Mouse (Mus musculus) G1E (cell line): ENCODE data around the gene Olfr686. TPM values are rescaled to one million over a fixed set of nuclear protein-coding genes. Genes with fewer than 3 reads are reported as not detected.

Experiments
- ATAC-seq: 2 replicates; pipeline ENCODE4 v1.8.0; 2016; ENCODE audit warnings: mild to moderate bottlenecking; ENCODE audit not compliant: insufficient number of reproducible peaks, poor library complexity, low FRiP score, severe bottlenecking; ENCODE audit errors: extremely low read depth
- DNase-seq: peaks from one replicate; pipeline ENCODE4 v3.0.0; 2012; ENCODE audit warnings: low spot score
- H3K27me3 ChIP-seq: 2 replicates; pipeline ENCODE4 v1.6.1; 2012; ENCODE audit warnings: mild to moderate bottlenecking, low read length, inconsistent platforms; ENCODE audit not compliant: insufficient read depth
- H3K36me3 ChIP-seq: replicated peaks from 2 replicates; pipeline ENCODE3; 2012; ENCODE audit warnings: mild to moderate bottlenecking, inconsistent platforms
- H3K4me1 ChIP-seq: 2 replicates; pipeline ENCODE4 v1.6.1; 2012; ENCODE audit warnings: low read depth, low read length, inconsistent platforms, mixed read lengths; ENCODE audit not compliant: insufficient read depth
- H3K4me3 ChIP-seq: 2 replicates; pipeline ENCODE4 v1.5.1; 2012; ENCODE audit warnings: low read depth, mild to moderate bottlenecking, inconsistent platforms, low read length, moderate library complexity, mixed read lengths
- H3K9me3 ChIP-seq: replicated peaks from 2 replicates; pipeline ENCODE4 v1.6.1; 2012; ENCODE audit warnings: inconsistent platforms
- CTCF ChIP-seq: IDR thresholded peaks from 2 replicates; pipeline ENCODE4 v1.5.1; 2012; ENCODE audit warnings: low read depth, low read length, inconsistent platforms, mixed read lengths
- GATA1 ChIP-seq: IDR thresholded peaks from 2 replicates; pipeline ENCODE4 v1.6.1; 2012; ENCODE audit warnings: borderline replicate concordance, low read length, inconsistent platforms, mixed read lengths
- GATA2 ChIP-seq: IDR thresholded peaks from 2 replicates; pipeline ENCODE4 v1.6.1; 2012; ENCODE audit warnings: low read depth, low read length, inconsistent platforms, borderline replicate concordance
- POLR2AphosphoS5 ChIP-seq: IDR thresholded peaks from 2 replicates; pipeline ENCODE4 v1.6.1; 2012; ENCODE audit warnings: low read depth, low read length, inconsistent platforms; ENCODE audit not compliant: insufficient replicate concordance
- TAL1 ChIP-seq: conservative IDR thresholded peaks from 2 replicates; pipeline ENCODE4 v1.6.1; 2012; ENCODE audit warnings: low read depth, low read length, inconsistent platforms, mixed read lengths
- polyA plus RNA-seq: library from polyadenylated mRNA; stranded (reverse); fragments of >175 nt; gene quantifications from 2 replicates; pipeline ENCODE4 v1.2.3, GENCODE M21; 2012
- total RNA-seq, 2 experiments: library from RNA; stranded (forward) in 1 of 2; stranded (reverse) in 1 of 2; fragments of 200-1000 nt in 1 of 2; fragments of >200 nt in 1 of 2; fragmentation: Nextera tagmentation in 1 of 2; gene quantifications; 2 replicates each; pipeline ENCODE4 v1.2.3; 2014 to 2017

Gene Olfr686
- total and polyA plus RNA-seq, 3 experiments = not detected

DNA sequence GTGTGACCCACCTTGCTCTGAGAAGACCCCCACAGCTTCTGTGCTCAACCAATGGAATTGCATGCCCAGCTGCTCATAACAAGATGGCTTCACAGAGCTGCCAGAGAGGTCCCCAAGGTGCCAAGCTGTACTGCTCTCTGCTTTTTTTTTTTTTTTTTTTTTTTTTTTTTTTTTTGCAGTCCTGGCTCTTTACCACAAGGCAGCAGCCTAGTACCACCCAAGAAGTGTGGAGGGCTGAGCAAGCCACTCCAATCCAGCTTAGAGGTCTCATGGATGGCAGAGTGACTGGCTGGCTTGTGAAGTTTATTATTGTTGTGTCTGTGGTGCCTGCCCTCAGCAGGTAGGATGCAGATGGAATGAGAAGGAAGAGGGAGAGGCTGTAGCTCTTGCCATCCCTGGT is 18.8 kb upstream of the Olfr686 start:
- no peaks in the 10 kb centered on the region for H3K36me3 ChIP-seq
- no peak overlapping the region for H3K4me3 ChIP-seq
- no peaks in the 10 kb centered on the region for H3K9me3 ChIP-seq
- H3K27me3 ChIP-seq = no peaks in the 10 kb centered on the region
- no peaks in the 10 kb centered on the region for H3K4me1 ChIP-seq
- no peak for DNase-seq
- ATAC-seq = no peak
- TF ChIP-seq POLR2AphosphoS5 = no peak
- no peak for TF ChIP-seq GATA2
- no peak for TF ChIP-seq TAL1
- TF ChIP-seq GATA1 = no peak
- TF ChIP-seq CTCF = no peak

DNA sequence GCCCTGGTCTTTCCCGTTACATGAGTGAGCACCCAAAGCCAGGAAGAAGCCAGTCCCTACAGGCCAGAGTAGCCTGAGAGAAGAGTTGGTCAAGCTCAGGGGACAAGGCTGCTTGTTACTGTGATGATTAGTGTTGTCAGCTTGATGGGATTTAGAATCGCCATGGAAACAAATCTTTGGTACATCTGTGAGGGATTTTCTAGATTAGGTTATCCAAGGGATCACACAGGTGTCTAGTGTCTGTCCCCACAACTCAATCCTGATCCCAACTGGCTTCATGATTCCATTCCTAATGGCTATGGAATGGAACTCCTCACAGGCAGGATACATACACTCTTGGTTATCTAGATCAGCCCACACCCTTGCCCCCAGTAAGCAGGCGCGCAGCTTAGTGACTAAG is 11.0 kb upstream of the Olfr686 start:
- H3K9me3 ChIP-seq = no peaks in the 10 kb centered on the region
- DNase-seq = no peak
- H3K36me3 ChIP-seq = no peaks in the 10 kb centered on the region
- H3K27me3 ChIP-seq = no peaks in the 10 kb centered on the region; the same call in 1 of the 2 replicates
- no peak overlapping the region for H3K4me3 ChIP-seq
- TF ChIP-seq CTCF = no peak
- no peak for TF ChIP-seq GATA1
- no peak for TF ChIP-seq GATA2
- no peak for TF ChIP-seq POLR2AphosphoS5
- no peak for TF ChIP-seq TAL1
- H3K4me1 ChIP-seq = no peaks in the 10 kb centered on the region
- no peak for ATAC-seq

DNA sequence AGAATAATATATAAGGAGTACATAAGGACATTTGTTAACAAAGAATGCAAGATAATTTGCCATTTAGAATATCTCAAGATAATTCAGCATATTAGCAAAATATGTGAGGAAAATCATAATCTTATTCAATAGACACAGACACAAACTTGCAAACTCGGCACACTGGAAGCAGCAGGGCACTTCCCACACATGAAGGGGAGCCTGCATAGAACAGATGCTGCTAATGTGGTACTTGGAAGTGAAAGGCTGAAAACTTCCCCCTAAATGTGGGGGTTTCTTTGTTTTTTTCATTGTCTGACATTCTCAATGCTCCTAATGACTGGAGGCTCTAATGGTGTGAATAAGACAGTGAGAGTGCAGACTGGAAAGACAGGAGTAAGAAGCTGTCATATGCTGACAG is 7.5 kb upstream of the Olfr686 start:
- no peaks in the 10 kb centered on the region; the same call in 1 of the 2 replicates for H3K27me3 ChIP-seq
- no peaks in the 10 kb centered on the region for H3K36me3 ChIP-seq
- H3K4me1 ChIP-seq = no peaks in the 10 kb centered on the region
- H3K4me3 ChIP-seq = no peak overlapping the region
- no peak for TF ChIP-seq POLR2AphosphoS5
- TF ChIP-seq GATA1 = no peak
- no peak for TF ChIP-seq TAL1
- no peak for TF ChIP-seq CTCF
- TF ChIP-seq GATA2 = no peak
- no peaks in the 10 kb centered on the region for H3K9me3 ChIP-seq
- DNase-seq = no peak
- ATAC-seq = no peak

DNA sequence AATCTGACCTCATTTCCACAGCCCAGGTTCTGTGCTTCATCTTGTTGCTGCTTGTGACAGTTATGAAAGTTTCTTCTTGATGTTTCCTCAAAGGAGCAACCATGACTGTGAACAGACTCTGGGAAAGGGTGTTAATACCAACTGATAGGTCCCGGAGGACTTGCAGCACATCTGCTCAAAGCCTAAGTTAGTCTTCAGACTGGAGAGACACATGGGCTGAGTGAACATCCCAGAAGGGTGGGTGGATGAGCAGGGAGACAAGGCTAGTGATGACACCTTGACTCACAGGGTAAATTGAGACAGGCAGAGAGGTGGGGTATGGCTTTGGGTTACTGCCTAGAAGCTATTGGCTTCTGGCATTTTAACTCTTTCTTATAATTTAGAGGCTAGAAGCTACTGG is 21.4 kb downstream of the Olfr686 start, which contains the start of gene Olfr685:
Olfr685 (minus strand) TSS at position 101 of the 400 bp plus-strand sequence.
- H3K9me3 ChIP-seq = no peaks in the 10 kb centered on the region
- H3K36me3 ChIP-seq = no peaks in the 10 kb centered on the region
- H3K4me1 ChIP-seq = no peaks in the 10 kb centered on the region
- no peaks in the 10 kb centered on the region for H3K27me3 ChIP-seq
- no peak for ATAC-seq
- no peak within 1 kb of the TSS for H3K4me3 ChIP-seq
- DNase-seq = no peak
- TF ChIP-seq CTCF (no peak), POLR2AphosphoS5 (no peak), TAL1 (no peak), GATA1 (no peak), GATA2 (no peak)

DNA sequence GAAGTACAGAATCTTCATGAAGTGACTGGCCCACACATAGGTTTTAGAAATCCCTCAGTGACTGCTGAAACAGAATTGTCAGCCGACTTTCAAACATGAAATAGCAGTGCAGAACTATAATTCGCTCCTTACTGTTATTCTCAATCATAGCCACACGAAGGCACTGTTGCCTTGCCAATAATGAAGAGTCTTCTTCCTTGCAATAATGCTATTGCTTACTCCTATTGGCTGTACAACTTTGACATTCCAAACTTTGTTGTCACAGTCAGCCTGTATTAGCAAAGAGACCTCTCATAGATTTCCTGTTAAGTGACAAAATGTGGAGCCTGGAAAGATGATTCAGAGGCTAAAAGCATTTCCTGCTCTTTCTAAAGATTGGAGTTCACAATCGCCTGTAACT is 36.5 kb downstream of the Olfr686 start:
- ATAC-seq = no peak
- no peaks in the 10 kb centered on the region for H3K9me3 ChIP-seq
- no peaks in the 10 kb centered on the region for H3K27me3 ChIP-seq
- DNase-seq = no peak
- no peak overlapping the region for H3K4me3 ChIP-seq
- TF ChIP-seq POLR2AphosphoS5 = no peak
- TF ChIP-seq GATA1 = no peak
- no peak for TF ChIP-seq CTCF
- no peak for TF ChIP-seq GATA2
- TF ChIP-seq TAL1 = no peak
- H3K4me1 ChIP-seq = no peaks in the 10 kb centered on the region
- no peaks in the 10 kb centered on the region for H3K36me3 ChIP-seq

DNA sequence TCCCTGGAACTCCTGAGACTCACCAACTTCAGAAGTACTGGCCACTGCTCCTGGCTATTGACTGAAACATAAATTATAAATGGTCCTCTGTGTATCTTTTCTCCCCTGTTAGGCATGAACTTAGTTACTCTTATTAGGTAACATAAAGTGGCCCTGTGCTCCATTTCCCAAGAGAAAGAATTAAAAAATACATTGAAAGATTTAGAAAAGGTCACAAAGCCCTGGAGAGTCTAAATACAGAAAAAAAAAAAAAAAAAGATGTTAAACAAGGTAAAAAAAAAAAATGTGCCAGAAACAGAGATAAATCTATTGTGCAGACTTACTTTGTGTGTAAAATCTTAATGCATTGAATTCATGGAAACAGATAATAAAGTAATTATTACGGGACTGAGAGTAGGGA is 43.7 kb downstream of the Olfr686 start, which contains the start of gene Olfr684:
Olfr684 (minus strand) TSS at position 101 of the 400 bp plus-strand sequence.
- TF ChIP-seq GATA2 = no peak
- TF ChIP-seq TAL1 = no peak
- TF ChIP-seq CTCF = no peak
- TF ChIP-seq GATA1 = no peak
- no peak for TF ChIP-seq POLR2AphosphoS5
- ATAC-seq = no peak
- H3K36me3 ChIP-seq = no peaks in the 10 kb centered on the region
- no peak for DNase-seq
- no peaks in the 10 kb centered on the region for H3K4me1 ChIP-seq
- H3K4me3 ChIP-seq = no peak within 1 kb of the TSS
- H3K27me3 ChIP-seq = no peaks in the 10 kb centered on the region
- H3K9me3 ChIP-seq = no peaks in the 10 kb centered on the region

Other genes with a start within 250 kb of the Olfr686 start
Only the 20 nearest of the 22 such genes appear.
- not detected in 2 replicates for gene Olfr672, start 205.5 kb downstream of the Olfr686 start, total RNA-seq (2014; fragmentation: Nextera tagmentation)
- gene Olfr672, start 205.5 kb downstream of the Olfr686 start, total RNA-seq (2017) = 0.22 and 0.23 TPM in 2 replicates
- gene Olfr672, start 205.5 kb downstream of the Olfr686 start, polyA plus RNA-seq = not detected in 2 replicates
- gene Olfr675, start 179.0 kb downstream of the Olfr686 start, total RNA-seq (2014; fragmentation: Nextera tagmentation) = not detected in 2 replicates
- 0.06 and 0.49 TPM in 2 replicates for gene Olfr675, start 179.0 kb downstream of the Olfr686 start, total RNA-seq (2017)
- gene Olfr675, start 179.0 kb downstream of the Olfr686 start, polyA plus RNA-seq = not detected in 2 replicates
- gene Olfr676, start 174.8 kb downstream of the Olfr686 start, total RNA-seq (2014; fragmentation: Nextera tagmentation) = not detected in 2 replicates
- gene Olfr676, start 174.8 kb downstream of the Olfr686 start, total RNA-seq (2017) = 0.11 and 0.29 TPM in 2 replicates
- not detected in 2 replicates for gene Olfr676, start 174.8 kb downstream of the Olfr686 start, polyA plus RNA-seq
- not detected in 2 replicates for gene Olfr677, start 156.1 kb downstream of the Olfr686 start, total RNA-seq (2014; fragmentation: Nextera tagmentation)
- 0.16 TPM in 1 of 2 replicates, not detected in the other for gene Olfr677, start 156.1 kb downstream of the Olfr686 start, total RNA-seq (2017)
- gene Olfr677, start 156.1 kb downstream of the Olfr686 start, polyA plus RNA-seq = not detected in 2 replicates
- not detected in 2 replicates for gene Olfr678, start 143.0 kb downstream of the Olfr686 start, total RNA-seq (2014; fragmentation: Nextera tagmentation)
- gene Olfr678, start 143.0 kb downstream of the Olfr686 start, total RNA-seq (2017) = 0.16 TPM in 1 of 2 replicates, not detected in the other
- gene Olfr678, start 143.0 kb downstream of the Olfr686 start, polyA plus RNA-seq = not detected in 2 replicates
- not detected in 2 replicates for gene Olfr679, start 126.3 kb downstream of the Olfr686 start, total RNA-seq (2014; fragmentation: Nextera tagmentation)
- gene Olfr679, start 126.3 kb downstream of the Olfr686 start, total RNA-seq (2017) = under 0.01 and 0.11 TPM in 2 replicates
- not detected in 2 replicates for gene Olfr679, start 126.3 kb downstream of the Olfr686 start, polyA plus RNA-seq
- gene Olfr680-ps1, start 114.7 kb downstream of the Olfr686 start, total RNA-seq (2014; fragmentation: Nextera tagmentation) = not detected in 2 replicates
- 0.12 TPM in 1 of 2 replicates, not detected in the other for gene Olfr680-ps1, start 114.7 kb downstream of the Olfr686 start, total RNA-seq (2017)
- gene Olfr680-ps1, start 114.7 kb downstream of the Olfr686 start, polyA plus RNA-seq = not detected in 2 replicates
- gene Olfr681, start 90.6 kb downstream of the Olfr686 start, total RNA-seq (2014; fragmentation: Nextera tagmentation) = not detected in 2 replicates
- gene Olfr681, start 90.6 kb downstream of the Olfr686 start, total RNA-seq (2017) = 0.06 and 0.11 TPM in 2 replicates
- gene Olfr681, start 90.6 kb downstream of the Olfr686 start, polyA plus RNA-seq = not detected in 2 replicates
- gene Olfr683, start 60.5 kb downstream of the Olfr686 start, total RNA-seq (2014; fragmentation: Nextera tagmentation) = not detected in 2 replicates
- gene Olfr683, start 60.5 kb downstream of the Olfr686 start, total RNA-seq (2017) = 0.22 TPM in 1 of 2 replicates, not detected in the other
- not detected in 2 replicates for gene Olfr683, start 60.5 kb downstream of the Olfr686 start, polyA plus RNA-seq
- gene Olfr684, start 43.8 kb downstream of the Olfr686 start, total RNA-seq (2014; fragmentation: Nextera tagmentation) = not detected in 2 replicates
- 0.22 TPM in 1 of 2 replicates, not detected in the other for gene Olfr684, start 43.8 kb downstream of the Olfr686 start, total RNA-seq (2017)
- not detected in 2 replicates for gene Olfr684, start 43.8 kb downstream of the Olfr686 start, polyA plus RNA-seq
- not detected in 2 replicates for gene Olfr685, start 21.5 kb downstream of the Olfr686 start, total RNA-seq (2014; fragmentation: Nextera tagmentation)
- gene Olfr685, start 21.5 kb downstream of the Olfr686 start, total RNA-seq (2017) = 0.11 and 0.12 TPM in 2 replicates
- not detected in 2 replicates for gene Olfr685, start 21.5 kb downstream of the Olfr686 start, polyA plus RNA-seq
- not detected in 2 replicates for gene Olfr688, start 80.6 kb upstream of the Olfr686 start, total RNA-seq (2014; fragmentation: Nextera tagmentation)
- not detected in 2 replicates for gene Olfr688, start 80.6 kb upstream of the Olfr686 start, total RNA-seq (2017)
- not detected in 2 replicates for gene Olfr688, start 80.6 kb upstream of the Olfr686 start, polyA plus RNA-seq
- gene Olfr689, start 103.7 kb upstream of the Olfr686 start, total RNA-seq (2014; fragmentation: Nextera tagmentation) = not detected in 2 replicates
- gene Olfr689, start 103.7 kb upstream of the Olfr686 start, total RNA-seq (2017) = under 0.01 and 0.11 TPM in 2 replicates
- not detected in 2 replicates for gene Olfr689, start 103.7 kb upstream of the Olfr686 start, polyA plus RNA-seq
- not detected in 2 replicates for gene Olfr690, start 126.6 kb upstream of the Olfr686 start, total RNA-seq (2014; fragmentation: Nextera tagmentation)
- gene Olfr690, start 126.6 kb upstream of the Olfr686 start, total RNA-seq (2017) = 0.16 TPM in 1 of 2 replicates, not detected in the other
- not detected in 2 replicates for gene Olfr690, start 126.6 kb upstream of the Olfr686 start, polyA plus RNA-seq
- not detected in 2 replicates for gene Olfr691, start 134.8 kb upstream of the Olfr686 start, total RNA-seq (2014; fragmentation: Nextera tagmentation)
- 0.06 and 0.22 TPM in 2 replicates for gene Olfr691, start 134.8 kb upstream of the Olfr686 start, total RNA-seq (2017)
- not detected in 2 replicates for gene Olfr691, start 134.8 kb upstream of the Olfr686 start, polyA plus RNA-seq
- gene Olfr692, start 160.7 kb upstream of the Olfr686 start, total RNA-seq (2014; fragmentation: Nextera tagmentation) = not detected in 2 replicates
- 0.12 TPM in 1 of 2 replicates, not detected in the other for gene Olfr692, start 160.7 kb upstream of the Olfr686 start, total RNA-seq (2017)
- not detected in 2 replicates for gene Olfr692, start 160.7 kb upstream of the Olfr686 start, polyA plus RNA-seq
- not detected in 2 replicates for gene Gm5901, start 167.6 kb upstream of the Olfr686 start, total RNA-seq (2014; fragmentation: Nextera tagmentation)
- 0.12 and 0.16 TPM in 2 replicates for gene Gm5901, start 167.6 kb upstream of the Olfr686 start, total RNA-seq (2017)
- not detected in 2 replicates for gene Gm5901, start 167.6 kb upstream of the Olfr686 start, polyA plus RNA-seq
- gene Fam160a2, start 192.6 kb upstream of the Olfr686 start, total RNA-seq (2014; fragmentation: Nextera tagmentation) = 41.9 and 42.1 TPM in 2 replicates
- gene Fam160a2, start 192.6 kb upstream of the Olfr686 start, total RNA-seq (2017) = 11.4 and 16.3 TPM in 2 replicates
- 53.1 and 55.8 TPM in 2 replicates for gene Fam160a2, start 192.6 kb upstream of the Olfr686 start, polyA plus RNA-seq
- not detected in 2 replicates for gene Cnga4, start 197.1 kb upstream of the Olfr686 start, total RNA-seq (2014; fragmentation: Nextera tagmentation)
- gene Cnga4, start 197.1 kb upstream of the Olfr686 start, total RNA-seq (2017) = not detected in 2 replicates
- not detected in 2 replicates for gene Cnga4, start 197.1 kb upstream of the Olfr686 start, polyA plus RNA-seq
- not detected in 2 replicates for gene Cckbr, start 218.2 kb upstream of the Olfr686 start, total RNA-seq (2014; fragmentation: Nextera tagmentation)
- gene Cckbr, start 218.2 kb upstream of the Olfr686 start, total RNA-seq (2017) = 0.05 TPM in 1 of 2 replicates, not detected in the other
- gene Cckbr, start 218.2 kb upstream of the Olfr686 start, polyA plus RNA-seq = not detected in 2 replicates